Mouse (Mus musculus) cerebellum, adult 2 months (tissue): ENCODE data around the gene Mospd3.

Experiments
- CTCF ChIP-seq: fragments of 200-500 bp; IDR thresholded peaks from 2 replicates; pipeline ENCODE4 v1.5.1; 2011; ENCODE audit warnings: low read depth, mild to moderate bottlenecking, control low read depth, low read length, moderate library complexity, borderline replicate concordance; ENCODE audit not compliant: insufficient read depth
- POLR2A ChIP-seq: fragments of 200-500 bp; IDR thresholded peaks from 2 replicates; pipeline ENCODE4 v1.6.1; 2011; ENCODE audit warnings: low read length, control low read depth, borderline replicate concordance; ENCODE audit not compliant: insufficient read depth

DNA sequence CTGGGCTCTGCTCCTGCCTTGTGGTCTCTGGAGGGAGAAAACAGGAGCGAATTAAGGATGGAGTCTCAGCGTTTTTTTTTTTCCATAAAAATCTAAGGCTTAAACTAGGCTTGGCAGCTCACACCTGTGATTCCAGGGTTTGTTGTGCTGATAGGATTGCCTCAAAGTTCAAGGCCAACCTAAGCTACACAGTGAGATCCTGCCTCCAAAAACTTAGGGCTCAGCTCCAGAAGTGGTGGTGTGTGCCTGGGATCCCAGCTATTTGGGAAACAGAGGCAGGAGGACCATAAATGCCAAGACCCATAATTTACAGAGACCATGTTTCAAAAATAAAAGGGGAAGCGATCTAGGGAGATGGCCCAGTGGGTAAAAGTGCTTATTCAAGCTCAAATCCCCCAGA lies 8.4 kb upstream of the Mospd3 start:
- TF ChIP-seq CTCF: no peak
- no peak for TF ChIP-seq POLR2A
